Mouse (Mus musculus): ENCODE data around the gene Ndrg2. TPM values are rescaled to one million over a fixed set of nuclear protein-coding genes. Genes with fewer than 3 reads are reported as not detected.

Ndrg2 gene
- polyA plus RNA-seq, 1 experiment from 2014 or later = 21.5 TPM

DNA sequence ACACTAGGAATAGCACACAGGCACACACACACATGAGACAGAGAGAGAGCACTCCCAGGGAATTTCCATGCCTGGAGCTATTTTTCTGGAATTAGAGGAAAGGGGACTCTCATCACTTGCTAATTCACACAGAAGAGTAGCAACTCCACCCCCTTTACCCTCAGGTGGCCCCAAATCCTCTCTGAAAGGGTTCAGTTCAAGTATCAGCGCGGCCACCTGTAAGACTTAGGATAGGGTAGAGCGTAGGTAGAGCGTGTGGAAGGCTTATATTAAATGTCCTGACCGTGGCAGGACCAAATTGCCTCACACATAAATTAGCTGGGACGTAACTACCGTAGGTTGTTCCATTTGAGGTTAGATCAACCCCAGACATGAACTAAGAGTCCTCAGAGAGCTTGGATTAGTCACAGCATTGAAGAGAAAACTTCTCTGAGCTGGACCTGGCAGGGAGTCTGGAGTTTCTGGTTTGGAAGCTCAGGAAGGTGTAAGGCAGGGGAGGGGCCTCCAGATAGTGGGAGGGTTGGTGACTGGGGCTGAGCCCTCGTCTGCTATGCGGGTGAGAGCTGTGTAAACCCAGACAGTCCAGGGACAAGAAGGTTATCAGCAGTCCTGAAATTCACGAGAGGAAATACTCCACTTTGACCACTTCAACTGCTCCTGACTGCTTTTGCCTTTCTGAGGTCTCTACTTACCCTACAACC is 20.7 kb downstream of the Ndrg2 start:
- WGBS = 32% methylated on average over 10 of the region's 10 CpGs
- H3K4me2 ChIP-seq = no peak overlapping the region
- H3K4me3 ChIP-seq (ENCODE audit: low read depth, low read length) = no peak overlapping the region
- H3K9me3 ChIP-seq (ENCODE audit: control insufficient read depth, low read length) = no peaks in the 10 kb centered on the region
- ATAC-seq (replicated peaks; ENCODE audit: low FRiP score) (peak; percentile 47), DNase-seq (ENCODE audit: low spot score) (no peak)
- no peak overlapping the region for H3K27ac ChIP-seq (ENCODE audit: low read depth, low read length)
- no peak overlapping the region for H3K9ac ChIP-seq (ENCODE audit: low read depth, low read length)
- peaks cover 10% of the 10 kb centered on the region for H3K4me1 ChIP-seq (replicated peaks; ENCODE audit: control insufficient read depth, insufficient read depth, low read length)
- peaks cover 20% of the 10 kb centered on the region for H3K36me3 ChIP-seq (ENCODE audit: control insufficient read depth, insufficient read depth, low read length)
- no peaks in the 10 kb centered on the region for H3K27me3 ChIP-seq (replicated peaks; ENCODE audit: control insufficient read depth, insufficient read depth, low read length)

- H3K4me3 ChIP-seq (ENCODE audit: low read depth, low read length) = no peak within 1 kb of the TSS
- no peak within 1 kb of the TSS for H3K27ac ChIP-seq (ENCODE audit: low read depth, low read length)
- WGBS = 87% methylated on average over 8 of the region's 9 CpGs
- DNase-seq (ENCODE audit: low spot score) = no peak
- no peak for ATAC-seq (replicated peaks; ENCODE audit: low FRiP score)
- no peaks in the 10 kb centered on the region for H3K27me3 ChIP-seq (replicated peaks; ENCODE audit: control insufficient read depth, insufficient read depth, low read length)
- peaks cover 10% of the 10 kb centered on the region for H3K4me1 ChIP-seq (replicated peaks; ENCODE audit: control insufficient read depth, insufficient read depth, low read length)
- H3K9me3 ChIP-seq (ENCODE audit: control insufficient read depth, low read length) = no peaks in the 10 kb centered on the region
- H3K9ac ChIP-seq (ENCODE audit: low read depth, low read length) = no peak within 1 kb of the TSS
- peaks cover 21% of the 10 kb centered on the region for H3K36me3 ChIP-seq (ENCODE audit: control insufficient read depth, insufficient read depth, low read length)
- H3K4me2 ChIP-seq = no peak within 1 kb of the TSS
Observed at GRCm38 (mm10) chr14:51892191-51892939, 21.6 kb downstream of the Ndrg2 start, which contains the start of gene Slc39a2. Slc39a2 (plus strand) TSS chr14:51892889.

DNA sequence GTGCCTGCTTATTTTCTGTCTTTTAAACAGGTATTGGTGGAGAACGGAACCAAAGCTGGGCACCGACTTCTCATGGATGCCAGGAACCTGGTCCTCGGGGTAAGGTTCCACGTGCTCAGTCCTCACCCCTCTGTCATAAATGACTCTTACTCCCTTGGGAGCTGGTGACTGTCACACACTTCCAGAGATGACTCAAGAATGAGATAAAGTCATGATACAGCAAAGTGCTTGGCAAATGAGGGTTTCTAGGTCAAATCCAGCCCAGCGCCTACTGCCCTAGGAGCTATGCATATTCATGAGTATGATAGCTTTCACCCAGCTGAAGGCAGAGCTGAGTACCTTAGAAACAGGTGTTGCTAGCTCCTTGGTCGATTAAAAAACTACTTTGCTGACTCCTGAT is 24.1 kb downstream of the Ndrg2 start:
- H3K4me2 ChIP-seq = no peak overlapping the region
- no peak overlapping the region for H3K4me3 ChIP-seq (ENCODE audit: low read depth, low read length)
- no peaks in the 10 kb centered on the region for H3K9me3 ChIP-seq (ENCODE audit: control insufficient read depth, low read length)
- no peak overlapping the region for H3K27ac ChIP-seq (ENCODE audit: low read depth, low read length)
- no peak overlapping the region for H3K9ac ChIP-seq (ENCODE audit: low read depth, low read length)
- H3K4me1 ChIP-seq (replicated peaks; ENCODE audit: control insufficient read depth, insufficient read depth, low read length) = peaks cover 16% of the 10 kb centered on the region
- no peaks in the 10 kb centered on the region for H3K27me3 ChIP-seq (replicated peaks; ENCODE audit: control insufficient read depth, insufficient read depth, low read length)
- DNase-seq (ENCODE audit: low spot score) = no peak
- 91% methylated on average over 6 of the region's 6 CpGs for WGBS
- H3K36me3 ChIP-seq (ENCODE audit: control insufficient read depth, insufficient read depth, low read length) = peaks cover 24% of the 10 kb centered on the region
- ATAC-seq (replicated peaks; ENCODE audit: low FRiP score) = no peak

GRCm38 (mm10) chr14:51886051-51886450 is 27.9 kb downstream of the Ndrg2 start:
- Histone ChIP-seq H3K27ac (ENCODE audit: low read depth, low read length) (no peak overlapping the region), H3K4me3 (ENCODE audit: low read depth, low read length) (peak overlapping the region; percentile 74; the same call in 1 of the 2 replicates), H3K9ac (ENCODE audit: low read depth, low read length) (no peak overlapping the region), H3K36me3 (ENCODE audit: control insufficient read depth, insufficient read depth, low read length) (peaks cover 15% of the 10 kb centered on the region), H3K4me1 (replicated peaks; ENCODE audit: control insufficient read depth, insufficient read depth, low read length) (peaks cover 7% of the 10 kb centered on the region; the same call in 1 of the 2 replicates), H3K9me3 (ENCODE audit: control insufficient read depth, low read length) (no peaks in the 10 kb centered on the region), H3K27me3 (replicated peaks; ENCODE audit: control insufficient read depth, insufficient read depth, low read length) (no peaks in the 10 kb centered on the region), H3K4me2 (peak overlapping the region; percentile 87)
- 77% methylated on average over 6 of the region's 6 CpGs for whole genome bisulfite sequencing
- DNase-seq (ENCODE audit: low spot score) (no peak), ATAC-seq (replicated peaks; ENCODE audit: low FRiP score) (no peak)

DNA sequence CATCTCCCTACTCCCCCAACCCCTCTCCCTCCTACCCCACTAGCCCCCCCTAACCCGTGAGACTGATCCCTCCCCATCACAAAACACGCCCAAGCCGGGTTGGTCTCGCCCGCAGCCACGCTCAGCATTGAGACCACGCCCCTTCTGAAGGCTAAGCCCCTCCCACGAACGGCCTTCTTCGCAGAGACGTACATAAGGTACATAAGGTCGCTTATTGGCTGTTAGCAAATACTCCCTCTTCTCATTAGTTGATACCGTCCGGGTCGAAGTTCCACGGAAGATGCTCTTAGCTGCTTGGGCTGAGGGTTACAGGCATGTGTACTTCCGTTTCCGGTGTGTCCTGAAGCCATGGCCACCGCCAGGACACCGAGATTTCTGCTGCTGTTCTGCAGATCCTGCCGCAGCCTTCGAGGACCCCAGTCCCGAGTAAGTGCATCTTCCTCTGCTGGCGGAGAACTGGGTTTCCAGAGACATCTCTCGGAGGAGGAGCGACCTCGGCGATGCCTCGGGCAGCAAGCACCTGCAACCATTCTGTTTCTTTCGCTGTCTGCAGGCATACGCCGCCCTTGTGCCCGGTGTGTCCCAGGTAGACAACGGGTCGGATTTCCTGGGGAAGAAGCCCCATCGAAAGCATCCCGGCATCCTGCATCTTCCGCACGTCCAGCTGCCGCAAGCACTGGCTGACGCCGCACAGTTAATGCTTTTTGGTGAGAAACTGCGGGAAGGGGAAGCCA is 29.2 kb downstream of the Ndrg2 start, which contains the start of gene Mettl17:
Gene Mettl17 (plus strand): TSS at position 245 of the 734 bp plus-strand sequence.
- Histone ChIP-seq H3K27ac (ENCODE audit: low read depth, low read length) (peak within 1 kb of the TSS; percentile 59; the same call in 1 of the 2 replicates), H3K4me2 (peak within 1 kb of the TSS; percentile 87), H3K9me3 (ENCODE audit: control insufficient read depth, low read length) (no peaks in the 10 kb centered on the region), H3K9ac (ENCODE audit: low read depth, low read length) (peak within 1 kb of the TSS; percentile 74), H3K4me1 (replicated peaks; ENCODE audit: control insufficient read depth, insufficient read depth, low read length) (peaks cover 7% of the 10 kb centered on the region; the same call in 1 of the 2 replicates), H3K36me3 (ENCODE audit: control insufficient read depth, insufficient read depth, low read length) (peaks cover 7% of the 10 kb centered on the region; the same call in 1 of the 2 replicates), H3K27me3 (replicated peaks; ENCODE audit: control insufficient read depth, insufficient read depth, low read length) (no peaks in the 10 kb centered on the region), H3K4me3 (ENCODE audit: low read depth, low read length) (peak within 1 kb of the TSS; percentile 74)
- under 1% methylated on average over 43 of the region's 43 CpGs for WGBS
- ATAC-seq (replicated peaks; ENCODE audit: low FRiP score) (peak; percentile 96), DNase-seq (ENCODE audit: low spot score) (peak; percentile 89)

DNA sequence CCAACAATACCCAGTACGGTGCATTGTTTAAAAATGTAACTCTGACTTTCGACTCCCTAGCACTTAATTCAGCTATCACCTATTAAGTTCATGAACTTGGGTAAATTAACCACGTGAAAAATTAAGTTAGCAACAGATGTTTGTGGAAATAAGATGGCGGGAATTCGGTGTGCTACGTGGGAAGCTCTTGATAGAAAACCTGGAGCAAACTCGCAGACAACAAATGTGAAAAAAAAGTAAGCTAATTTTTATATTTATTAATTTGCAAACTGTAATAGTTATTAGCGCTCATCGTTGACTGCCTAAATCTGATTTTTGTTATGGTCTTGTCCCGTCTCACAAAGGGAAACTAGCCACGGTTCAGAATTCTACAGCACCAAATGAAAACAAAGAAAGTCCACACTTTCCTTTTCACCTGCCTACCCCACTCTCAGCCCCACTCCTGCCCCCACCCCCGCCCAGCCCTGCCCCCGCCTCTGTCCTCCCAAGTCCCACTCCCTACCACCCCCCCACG is 29.9 kb downstream of the Ndrg2 start:
- Histone ChIP-seq H3K27ac (ENCODE audit: low read depth, low read length) (peak overlapping the region; percentile 13; the same call in 1 of the 2 replicates), H3K9me3 (ENCODE audit: control insufficient read depth, low read length) (no peaks in the 10 kb centered on the region), H3K4me2 (peak overlapping the region; percentile 87), H3K9ac (ENCODE audit: low read depth, low read length) (peak overlapping the region; percentile 74), H3K4me1 (replicated peaks; ENCODE audit: control insufficient read depth, insufficient read depth, low read length) (peaks cover 7% of the 10 kb centered on the region; the same call in 1 of the 2 replicates), H3K27me3 (replicated peaks; ENCODE audit: control insufficient read depth, insufficient read depth, low read length) (no peaks in the 10 kb centered on the region), H3K36me3 (ENCODE audit: control insufficient read depth, insufficient read depth, low read length) (peaks cover 7% of the 10 kb centered on the region; the same call in 1 of the 2 replicates), H3K4me3 (ENCODE audit: low read depth, low read length) (peak overlapping the region; percentile 74)
- peak; percentile 18 for ATAC-seq (replicated peaks; ENCODE audit: low FRiP score)
- no peak for DNase-seq (ENCODE audit: low spot score)
- WGBS = 1% methylated on average over 14 of the region's 14 CpGs

- ATAC-seq (replicated peaks; ENCODE audit: low FRiP score) (peak; percentile 50), DNase-seq (ENCODE audit: low spot score) (peak; percentile 47)
- peak overlapping the region; percentile 87 for H3K4me2 ChIP-seq
- no peak overlapping the region for H3K9ac ChIP-seq (ENCODE audit: low read depth, low read length)
- H3K9me3 ChIP-seq (ENCODE audit: control insufficient read depth, low read length) = no peaks in the 10 kb centered on the region
- H3K27ac ChIP-seq (ENCODE audit: low read depth, low read length) = no peak overlapping the region
- peaks cover 7% of the 10 kb centered on the region; the same call in 1 of the 2 replicates for H3K4me1 ChIP-seq (replicated peaks; ENCODE audit: control insufficient read depth, insufficient read depth, low read length)
- 1% methylated on average over 4 of the region's 4 CpGs for WGBS
- H3K36me3 ChIP-seq (ENCODE audit: control insufficient read depth, insufficient read depth, low read length) = peaks cover 6% of the 10 kb centered on the region; the same call in 1 of the 2 replicates
- H3K4me3 ChIP-seq (ENCODE audit: low read depth, low read length) = peak overlapping the region; percentile 74
- no peaks in the 10 kb centered on the region for H3K27me3 ChIP-seq (replicated peaks; ENCODE audit: control insufficient read depth, insufficient read depth, low read length)
Observed at GRCm38 (mm10) chr14:51883527-51884030, 30.4 kb downstream of the Ndrg2 start.

DNA sequence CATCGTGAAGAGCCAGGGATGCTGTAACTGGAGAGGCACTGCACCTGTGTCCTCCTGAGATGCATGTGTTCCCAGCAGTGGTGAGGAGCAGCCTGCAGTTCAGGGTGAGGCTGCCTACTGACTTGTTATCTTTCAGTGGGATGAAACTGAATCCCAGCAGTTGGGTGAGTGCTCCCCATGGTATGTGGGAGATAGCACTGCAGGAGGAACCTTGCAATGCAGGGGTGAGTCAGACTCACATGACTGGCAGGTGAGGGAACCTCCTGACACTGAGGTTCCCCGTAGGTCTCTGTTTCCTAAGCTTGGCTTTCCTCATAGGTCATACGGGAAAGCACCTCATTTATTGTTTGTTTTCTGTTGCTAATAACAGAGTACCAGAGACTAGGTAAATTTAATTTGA is 36.4 kb downstream of the Ndrg2 start:
- Histone ChIP-seq H3K4me2 (no peak overlapping the region), H3K4me1 (replicated peaks; ENCODE audit: control insufficient read depth, insufficient read depth, low read length) (no peaks in the 10 kb centered on the region), H3K27me3 (replicated peaks; ENCODE audit: control insufficient read depth, insufficient read depth, low read length) (no peaks in the 10 kb centered on the region), H3K27ac (ENCODE audit: low read depth, low read length) (no peak overlapping the region), H3K4me3 (ENCODE audit: low read depth, low read length) (no peak overlapping the region), H3K9ac (ENCODE audit: low read depth, low read length) (no peak overlapping the region), H3K36me3 (ENCODE audit: control insufficient read depth, insufficient read depth, low read length) (no peaks in the 10 kb centered on the region), H3K9me3 (ENCODE audit: control insufficient read depth, low read length) (no peaks in the 10 kb centered on the region)
- no peak for DNase-seq (ENCODE audit: low spot score)
- WGBS = 78% methylated on average over 3 of the region's 3 CpGs
- no peak for ATAC-seq (replicated peaks; ENCODE audit: low FRiP score)

Measured in liver, embryonic 11.5 days (tissue).